Mouse (Mus musculus) hindbrain, embryonic 14.5 days (tissue): ENCODE measurements around the gene Slc22a15. TPM values are rescaled to one million over a fixed set of nuclear protein-coding genes. Genes with fewer than 3 reads are reported as not detected.

ENCODE experiments used
- ATAC-seq: fragments of 200-750 bp; cut with Nextera tagmentation; 2 replicates; pipeline ENCODE4 v1.8.0; 2017; ENCODE audit warnings: moderate number of reproducible peaks, mild to moderate bottlenecking, moderate TSS enrichment, moderate library complexity; ENCODE audit not compliant: low FRiP score
- DNase-seq: peaks from one replicate; pipeline ENCODE4 v3.0.0-alpha.2; 2015; ENCODE audit warnings: low spot score
- H3K27ac ChIP-seq: fragments of 300-500 bp; sonication (generic); 2 replicates; pipeline ENCODE4 v1.5.1; 2014; ENCODE audit warnings: mild to moderate bottlenecking, moderate library complexity
- H3K27me3 ChIP-seq: fragments of 300-500 bp; sonication (generic); 2 replicates; pipeline ENCODE4 v1.6.1; 2014; ENCODE audit warnings: mild to moderate bottlenecking, low read length, mixed read lengths; ENCODE audit not compliant: control insufficient read depth, insufficient read depth
- H3K36me3 ChIP-seq: fragments of 300-500 bp; sonication (generic); replicated peaks from 2 replicates; pipeline ENCODE4 v1.6.1; 2014; ENCODE audit not compliant: control insufficient read depth, insufficient read depth
- H3K4me1 ChIP-seq: fragments of 300-500 bp; sonication (generic); replicated peaks from 2 replicates; pipeline ENCODE4 v1.6.1; 2014; ENCODE audit warnings: antibody characterized with exemption, low read length, mixed read lengths; ENCODE audit not compliant: control insufficient read depth, insufficient read depth
- H3K4me2 ChIP-seq: fragments of 300-500 bp; sonication (generic); replicated peaks from 2 replicates; pipeline ENCODE4 v1.6.1; 2014; ENCODE audit warnings: mild to moderate bottlenecking, moderate library complexity
- H3K4me3 ChIP-seq: fragments of 300-500 bp; sonication (generic); replicated peaks from 2 replicates; pipeline ENCODE4 v1.5.1; 2014; ENCODE audit warnings: mild to moderate bottlenecking, low read length
- H3K9ac ChIP-seq: fragments of 300-500 bp; sonication (generic); 2 replicates; pipeline ENCODE4 v1.6.1; 2014
- H3K9me3 ChIP-seq: fragments of 300-500 bp; sonication (generic); 2 replicates; pipeline ENCODE4 v1.6.1; 2016; ENCODE audit warnings: low read length; ENCODE audit not compliant: control insufficient read depth
- WGBS: fragments of 180-500 bp; shearing (Covaris S2); extraction: QIAGEN DNeasy Blood & Tissue Kit; methylation state at CpG from one replicate; pipeline ENCODE4 v1.1.7; 2014; 5-methylcytosine and 5-hydroxymethylcytosine counted together
- polyA plus RNA-seq: library from polyadenylated mRNA; unstranded; fragments of >200 nt; fragmentation: Nextera tagmentation; extraction: Ambion mirVana; gene quantifications from 2 replicates; pipeline ENCODE4 v1.2.1, GENCODE M21; 2014

Gene Slc22a15
- polyA plus RNA-seq, 1 experiment from 2014 or later = 6.4 TPM

DNA sequence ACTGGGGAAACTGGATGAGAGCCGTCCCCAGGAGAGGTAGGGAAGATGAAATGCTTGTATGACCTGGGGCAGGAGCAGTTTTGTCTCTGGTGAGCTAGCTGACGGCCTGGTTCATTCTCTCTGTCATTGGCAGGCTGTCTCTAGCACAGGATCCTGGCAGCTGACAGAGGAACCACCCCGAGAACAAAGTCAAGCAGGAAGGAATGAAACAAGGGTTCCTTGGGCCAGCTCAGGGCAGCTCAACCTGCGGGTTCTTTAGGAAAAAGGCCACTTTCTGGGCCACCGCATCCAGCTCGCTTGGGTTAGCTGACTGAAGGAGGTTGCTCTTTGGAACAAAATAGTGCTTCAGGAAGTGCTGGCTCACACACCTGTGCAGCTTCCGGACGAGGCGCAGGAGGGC, 109.5 kb downstream of the Slc22a15 start:
- WGBS = 81% methylated on average over 9 of the region's 9 CpGs

DNA sequence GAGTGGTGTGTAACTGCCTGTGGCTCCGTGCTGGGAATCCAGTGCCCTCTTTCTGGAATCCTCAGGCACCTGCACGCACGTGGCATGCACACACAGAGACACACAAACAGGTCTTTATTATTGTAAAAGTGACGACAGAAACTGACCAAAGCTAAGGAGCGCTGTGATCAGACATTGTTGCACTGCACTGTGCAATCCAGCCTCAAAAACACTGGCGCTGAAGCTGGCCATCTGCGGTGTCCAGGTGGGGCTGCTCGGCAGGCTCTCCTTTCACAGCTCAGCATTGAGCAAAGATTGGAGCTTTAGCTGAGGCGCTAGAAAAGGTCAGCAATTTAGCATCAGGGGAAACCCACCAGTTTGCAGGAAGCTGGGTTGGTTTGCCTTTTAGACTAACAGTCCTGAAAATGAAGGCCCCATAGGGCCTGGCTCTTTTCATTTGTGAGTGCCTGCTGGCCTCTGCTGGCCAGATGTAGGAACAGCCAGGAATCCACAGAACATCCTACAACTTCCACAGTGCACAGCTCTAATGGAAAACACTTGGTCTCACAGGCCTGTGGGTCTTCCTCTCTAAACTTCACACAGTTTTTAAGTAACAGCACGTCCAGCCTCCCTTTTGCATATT, 111.8 kb downstream of the Slc22a15 start:
- Histone ChIP-seq H3K36me3 (no peaks in the 10 kb centered on the region), H3K4me3 (no peak overlapping the region), H3K4me1 (no peaks in the 10 kb centered on the region), H3K9me3 (no peaks in the 10 kb centered on the region), H3K27me3 (no peaks in the 10 kb centered on the region), H3K9ac (no peak overlapping the region), H3K4me2 (no peak overlapping the region), H3K27ac (no peak overlapping the region)
- DNase-seq = peak; percentile 92
- WGBS = 61% methylated on average over 10 of the region's 10 CpGs
- ATAC-seq = peak; percentile 87

More for the DNA sequence above, 109.5 kb downstream of the Slc22a15 start:
- Histone ChIP-seq H3K36me3 (no peaks in the 10 kb centered on the region), H3K4me1 (no peaks in the 10 kb centered on the region), H3K4me3 (no peak overlapping the region), H3K4me2 (no peak overlapping the region), H3K27me3 (no peaks in the 10 kb centered on the region), H3K9me3 (no peaks in the 10 kb centered on the region), H3K27ac (no peak overlapping the region), H3K9ac (no peak overlapping the region)
- ATAC-seq (no peak), DNase-seq (no peak)

DNA sequence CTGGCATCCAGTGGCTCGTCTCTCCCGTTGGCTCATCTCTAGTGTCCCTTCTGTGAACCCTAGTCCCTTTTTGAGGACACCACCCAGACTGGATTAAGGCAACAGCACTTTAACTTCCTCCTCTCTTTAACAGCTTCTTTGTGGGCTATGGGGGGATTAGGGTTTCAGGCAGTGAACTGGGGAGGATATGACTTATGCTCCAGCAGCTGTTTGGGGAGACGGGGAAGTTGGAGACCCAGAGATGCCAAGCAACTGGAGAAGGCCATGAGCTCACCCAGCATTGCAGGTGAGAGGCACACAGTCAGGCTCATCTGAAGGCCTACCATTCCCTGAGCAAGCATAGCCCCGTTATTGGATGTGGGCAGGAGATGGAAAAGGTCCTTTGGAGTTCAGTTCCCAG, 112.3 kb downstream of the Slc22a15 start:
- no peak for DNase-seq
- no peak overlapping the region for H3K27ac ChIP-seq
- ATAC-seq = no peak
- no peak overlapping the region for H3K9ac ChIP-seq
- no peaks in the 10 kb centered on the region for H3K9me3 ChIP-seq
- no peaks in the 10 kb centered on the region for H3K4me1 ChIP-seq
- H3K4me2 ChIP-seq = no peak overlapping the region
- WGBS = 77% methylated on average over 4 of the region's 4 CpGs
- H3K4me3 ChIP-seq = no peak overlapping the region
- H3K27me3 ChIP-seq = no peaks in the 10 kb centered on the region
- no peaks in the 10 kb centered on the region for H3K36me3 ChIP-seq

DNA sequence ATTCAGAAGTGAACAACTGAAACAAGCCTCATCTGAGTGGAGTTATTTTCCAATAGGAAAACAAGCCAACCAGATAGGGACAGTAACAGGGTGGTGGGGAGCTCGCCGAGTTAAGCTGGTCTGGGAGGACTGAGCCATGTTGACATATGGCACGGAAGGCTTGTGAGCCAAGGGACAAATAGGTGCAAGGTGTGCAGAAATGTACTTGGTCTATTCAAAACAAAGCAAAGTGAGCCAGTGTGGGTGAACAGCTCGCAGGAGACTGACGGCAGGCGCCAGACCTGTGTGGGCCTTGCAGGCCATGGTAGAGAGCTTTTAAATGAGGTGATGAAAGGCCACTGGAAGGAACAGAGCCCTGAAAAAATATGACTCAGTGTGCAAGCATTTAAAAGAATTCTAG, 116.6 kb downstream of the Slc22a15 start:
- H3K4me1 ChIP-seq = peaks cover 19% of the 10 kb centered on the region; the same call in 1 of the 2 replicates
- WGBS = 89% methylated on average over 6 of the region's 6 CpGs
- no peak overlapping the region for H3K9ac ChIP-seq
- H3K4me2 ChIP-seq = no peak overlapping the region
- ATAC-seq (no peak), DNase-seq (no peak)
- H3K36me3 ChIP-seq = no peaks in the 10 kb centered on the region
- H3K27ac ChIP-seq = no peak overlapping the region
- H3K9me3 ChIP-seq = no peaks in the 10 kb centered on the region
- no peaks in the 10 kb centered on the region for H3K27me3 ChIP-seq
- no peak overlapping the region for H3K4me3 ChIP-seq

DNA sequence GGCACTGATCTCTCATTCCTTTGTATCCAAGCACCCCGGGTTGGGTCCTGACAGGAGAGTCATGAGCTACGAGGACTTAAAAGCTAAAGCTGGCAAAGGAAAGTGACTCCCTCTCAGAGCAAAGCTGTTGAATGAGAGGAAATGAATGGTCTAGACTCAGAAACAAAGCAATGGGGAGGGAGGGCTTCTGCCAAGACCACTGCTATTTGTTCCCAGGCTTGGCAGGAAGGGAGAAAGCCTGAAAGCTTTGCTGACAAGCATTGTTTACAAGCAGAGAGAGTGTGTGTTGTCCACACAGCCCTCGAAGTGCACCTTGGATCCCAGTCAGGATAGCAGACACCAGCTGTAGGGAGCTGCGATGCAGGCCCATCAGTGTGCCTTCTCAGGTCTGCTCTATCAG, 117.3 kb downstream of the Slc22a15 start:
- Histone ChIP-seq H3K9me3 (no peaks in the 10 kb centered on the region), H3K27me3 (no peaks in the 10 kb centered on the region), H3K4me1 (peaks cover 19% of the 10 kb centered on the region; the same call in 1 of the 2 replicates), H3K4me3 (no peak overlapping the region), H3K9ac (no peak overlapping the region), H3K27ac (no peak overlapping the region), H3K4me2 (no peak overlapping the region), H3K36me3 (no peaks in the 10 kb centered on the region)
- WGBS = 34% methylated on average over 4 of the region's 4 CpGs
- DNase-seq (peak; percentile 57), ATAC-seq (peak; percentile 74)

DNA sequence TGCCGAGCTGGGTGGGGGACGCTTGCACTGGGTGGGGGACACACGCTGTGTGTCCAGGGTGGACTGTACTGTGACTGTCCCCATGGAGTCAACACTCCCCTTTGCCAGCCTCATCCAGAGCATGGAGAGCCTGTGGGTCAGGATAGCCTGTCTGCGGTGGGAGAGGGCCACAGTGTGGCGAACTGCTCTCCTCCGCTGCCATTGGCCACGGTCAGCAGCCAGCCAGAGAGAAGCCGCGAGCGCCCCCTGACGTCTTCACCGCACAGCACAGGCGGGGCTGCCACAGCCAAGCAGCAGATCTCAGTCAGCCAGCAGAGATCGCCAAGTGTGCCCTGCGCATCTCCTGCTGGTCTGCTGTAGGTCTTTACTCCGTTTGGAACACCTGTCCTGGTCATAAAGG, 118.1 kb downstream of the Slc22a15 start:
- Histone ChIP-seq H3K36me3 (no peaks in the 10 kb centered on the region), H3K27ac (0 out of 2 replicates have a peak overlapping the region, but pooled peaks have one; percentile 0), H3K4me2 (0 out of 2 replicates have a peak overlapping the region, but pooled peaks have one; percentile 11), H3K9ac (no peak overlapping the region), H3K4me3 (no peak overlapping the region), H3K27me3 (no peaks in the 10 kb centered on the region), H3K4me1 (peaks cover 19% of the 10 kb centered on the region; the same call in 1 of the 2 replicates), H3K9me3 (no peaks in the 10 kb centered on the region)
- peak; percentile 87 for ATAC-seq
- peak; percentile 85 for DNase-seq
- 10% methylated on average over 16 of the region's 16 CpGs for WGBS

Other genes with a start within 250 kb of the Slc22a15 start
- 0.08 and 0.12 TPM in 2 replicates for gene Mab21l3, start 75.5 kb downstream of the Slc22a15 start, polyA plus RNA-seq
- gene Nhlh2, start 85.6 kb upstream of the Slc22a15 start, polyA plus RNA-seq = 27.2 and 29.4 TPM in 2 replicates
- 0.16 and 0.32 TPM in 2 replicates for gene Casq2, start 162.0 kb upstream of the Slc22a15 start, polyA plus RNA-seq